Mouse (Mus musculus) liver, embryonic 14.5 days (tissue): ENCODE measurements around the gene Krt83. TPM values are rescaled to one million over a fixed set of nuclear protein-coding genes. Genes with fewer than 3 reads are reported as not detected.

Experiments
- ATAC-seq: fragments of 200-750 bp; cut with Nextera tagmentation; 2 replicates; pipeline ENCODE4 v1.8.0; 2017; ENCODE audit warnings: moderate number of reproducible peaks, mild to moderate bottlenecking, moderate library complexity; ENCODE audit not compliant: insufficient read depth
- DNase-seq, 3 experiments: peaks; one replicate each; pipeline ENCODE4 v3.0.0-alpha.2; 2012 to 2013; ENCODE audit warnings: low read depth in 3 of 3, low spot score in 3 of 3
- H3K27ac ChIP-seq: fragments of 300-500 bp; sonication (generic); 2 replicates; pipeline ENCODE4 v1.5.1; 2014; ENCODE audit warnings: moderate library complexity, mild to moderate bottlenecking, control low read depth, inconsistent platforms
- H3K27me3 ChIP-seq: fragments of 300-500 bp; sonication (generic); 2 replicates; pipeline ENCODE4 v1.6.1; 2014; ENCODE audit warnings: mild to moderate bottlenecking, low read length, moderate library complexity; ENCODE audit not compliant: control insufficient read depth, insufficient read depth
- H3K36me3 ChIP-seq: fragments of 300-500 bp; sonication (generic); replicated peaks from 2 replicates; pipeline ENCODE4 v1.6.1; 2014; ENCODE audit warnings: low read depth; ENCODE audit not compliant: control insufficient read depth, insufficient read depth
- H3K4me1 ChIP-seq, 2 experiments: fragments of 200-500 bp in 1 of 2; fragments of 300-500 bp in 1 of 2; sonication (generic) in 1 of 2; replicated peaks; 2 replicates each; pipeline ENCODE4 v1.6.1; 2012 to 2014; ENCODE audit warnings: antibody characterized with exemption in 1 of 2, inconsistent platforms in 1 of 2, low read length in 1 of 2; ENCODE audit not compliant: control insufficient read depth in 2 of 2, insufficient read depth in 2 of 2
- H3K4me2 ChIP-seq: fragments of 300-500 bp; sonication (generic); 2 replicates; pipeline ENCODE4 v1.6.1; 2014; ENCODE audit warnings: low read depth, mild to moderate bottlenecking, control low read depth, moderate library complexity
- H3K4me3 ChIP-seq, 2 experiments: fragments of 200-500 bp in 1 of 2; fragments of 300-500 bp in 1 of 2; sonication (generic) in 1 of 2; 2 replicates each; pipeline ENCODE4 v1.5.1; 2012 to 2014; ENCODE audit warnings: low read depth in 2 of 2, low read length in 2 of 2, mild to moderate bottlenecking in 2 of 2, control low read depth in 1 of 2, inconsistent platforms in 1 of 2, moderate library complexity in 1 of 2; ENCODE audit not compliant: insufficient read depth in 1 of 2
- H3K9ac ChIP-seq: fragments of 300-500 bp; sonication (generic); replicated peaks from 2 replicates; pipeline ENCODE4 v1.6.1; 2014; ENCODE audit warnings: mild to moderate bottlenecking, control low read depth, moderate library complexity
- H3K9me3 ChIP-seq: fragments of 300-500 bp; sonication (generic); 2 replicates; pipeline ENCODE4 v1.6.1; 2016; ENCODE audit warnings: low read length, mixed read lengths; ENCODE audit not compliant: control insufficient read depth
- CTCF ChIP-seq: IDR thresholded peaks from 2 replicates; pipeline ENCODE4 v1.5.1; 2016; ENCODE audit warnings: antibody characterized with exemption, low read depth, control low read depth
- EP300 ChIP-seq: IDR thresholded peaks from 2 replicates; pipeline ENCODE4 v1.6.1; 2016; ENCODE audit warnings: antibody characterized with exemption, low read depth
- WGBS: fragments of 180-500 bp; shearing (Covaris S2); extraction: QIAGEN DNeasy Blood & Tissue Kit; methylation state at CpG from one replicate; pipeline ENCODE4 v1.1.7; 2014; ENCODE audit not compliant: insufficient replicate concordance; 5-methylcytosine and 5-hydroxymethylcytosine counted together
- polyA plus RNA-seq, 2 experiments: library from polyadenylated mRNA; depleted of rRNA in 1 of 2; stranded (reverse) in 1 of 2; unstranded in 1 of 2; fragments of >200 nt; fragmentation: Nextera tagmentation in 1 of 2; extraction: Ambion mirVana in 1 of 2; gene quantifications; 2 replicates each; pipeline versions ENCODE4 v1.2.1 to v1.2.3; 2012 to 2014

The Krt83 gene
- polyA plus RNA-seq (2012; rRNA removed) (0.03 TPM in 1 of 2 replicates, not detected in the other), polyA plus RNA-seq (2014; fragmentation: Nextera tagmentation; extraction: Ambion mirVana) (0.30 TPM in 1 of 2 replicates, not detected in the other)

GRCm38 (mm10) chr15:101491431-101491830, at the start of gene Krt83:
TSS of gene Krt83 (minus strand) at chr15:101491512.
- TF ChIP-seq EP300 = no peak
- TF ChIP-seq CTCF = no peak
- 65% methylated on average over 6 of the region's 6 CpGs for WGBS

GRCm38 (mm10) chr15:101538580-101538900, 47.2 kb upstream of the Krt83 start:
- Histone ChIP-seq H3K4me1 (no peaks in the 10 kb centered on the region), H3K9me3 (no peaks in the 10 kb centered on the region), H3K36me3 (no peaks in the 10 kb centered on the region), H3K27me3 (no peaks in the 10 kb centered on the region), H3K27ac (no peak overlapping the region), H3K4me3 (no peak overlapping the region), H3K4me2 (no peak overlapping the region), H3K9ac (no peak overlapping the region)
- DNase-seq (no peak), ATAC-seq (no peak)
- TF ChIP-seq CTCF = no peak
- 49% methylated on average over 4 of the region's 4 CpGs for WGBS

More at GRCm38 (mm10) chr15:101491431-101491830, at the start of gene Krt83:
- H3K9ac ChIP-seq = no peak within 1 kb of the TSS
- no peaks in the 10 kb centered on the region for H3K4me1 ChIP-seq
- no peak for DNase-seq
- H3K9me3 ChIP-seq = no peaks in the 10 kb centered on the region
- no peak within 1 kb of the TSS for H3K4me2 ChIP-seq
- H3K36me3 ChIP-seq = no peaks in the 10 kb centered on the region
- no peak within 1 kb of the TSS for H3K4me3 ChIP-seq
- no peak within 1 kb of the TSS for H3K27ac ChIP-seq
- ATAC-seq = no peak
- no peaks in the 10 kb centered on the region for H3K27me3 ChIP-seq

GRCm38 (mm10) chr15:101537864-101538579, 46.7 kb upstream of the Krt83 start:
- no peak for ATAC-seq
- no peak overlapping the region for H3K4me3 ChIP-seq
- no peak for DNase-seq
- no peak overlapping the region for H3K4me2 ChIP-seq
- no peak overlapping the region for H3K27ac ChIP-seq
- H3K27me3 ChIP-seq = no peaks in the 10 kb centered on the region
- 30% methylated on average over 7 of the region's 7 CpGs for WGBS
- H3K36me3 ChIP-seq = no peaks in the 10 kb centered on the region
- H3K4me1 ChIP-seq = no peaks in the 10 kb centered on the region
- H3K9me3 ChIP-seq = no peaks in the 10 kb centered on the region
- TF ChIP-seq CTCF = no peak
- no peak for TF ChIP-seq EP300
- H3K9ac ChIP-seq = no peak overlapping the region

- no peak for DNase-seq
- no peaks in the 10 kb centered on the region for H3K9me3 ChIP-seq
- H3K36me3 ChIP-seq = no peaks in the 10 kb centered on the region
- H3K4me2 ChIP-seq = no peak overlapping the region
- H3K4me3 ChIP-seq = no peak overlapping the region
- no peak for ATAC-seq
- H3K4me1 ChIP-seq = no peaks in the 10 kb centered on the region
- no peak overlapping the region for H3K9ac ChIP-seq
- H3K27ac ChIP-seq = no peak overlapping the region
- H3K27me3 ChIP-seq = no peaks in the 10 kb centered on the region
- WGBS = 28% methylated on average over 9 of the region's 9 CpGs
- TF ChIP-seq CTCF (no peak), EP300 (no peak)
Measured at GRCm38 (mm10) chr15:101536054-101536850, 44.9 kb upstream of the Krt83 start.

- Histone ChIP-seq H3K4me1 (no peaks in the 10 kb centered on the region), H3K9me3 (no peaks in the 10 kb centered on the region), H3K27me3 (no peaks in the 10 kb centered on the region), H3K4me3 (no peak within 1 kb of the TSS), H3K27ac (no peak within 1 kb of the TSS), H3K36me3 (no peaks in the 10 kb centered on the region), H3K9ac (no peak within 1 kb of the TSS), H3K4me2 (no peak within 1 kb of the TSS)
- ATAC-seq (no peak), DNase-seq (no peak)
- no peak for TF ChIP-seq EP300
- no peak for TF ChIP-seq CTCF
- 68% methylated on average over 7 of the region's 7 CpGs for WGBS
Measured at GRCm38 (mm10) chr15:101532720-101533119, 41.4 kb upstream of the Krt83 start, which contains the start of gene Krt84. TSS of gene Krt84 (minus strand) at chr15:101532820.
